Mouse (Mus musculus) spleen, adult 2 months (tissue): ENCODE data around the gene Cdh6. TPM values are rescaled to one million over a fixed set of nuclear protein-coding genes. Genes with fewer than 3 reads are reported as not detected.

Source experiments
- DNase-seq, 2 experiments: peaks; one replicate each; pipeline versions ENCODE4 v3.0.0 to v3.0.0-alpha.2; 2012 to 2021; ENCODE audit warnings: low spot score in 2 of 2, low read depth in 1 of 2
- H3K27ac ChIP-seq: fragments of 200-500 bp; 2 replicates; pipeline ENCODE4 v1.5.1; 2012; ENCODE audit warnings: low read length, inconsistent platforms; ENCODE audit not compliant: insufficient read depth
- H3K27me3 ChIP-seq: fragments of 200-500 bp; 2 replicates; pipeline ENCODE4 v1.6.1; 2012; ENCODE audit warnings: mild to moderate bottlenecking, moderate library complexity, low read length, inconsistent platforms; ENCODE audit not compliant: control insufficient read depth, insufficient read depth
- H3K36me3 ChIP-seq: fragments of 200-500 bp; 2 replicates; pipeline ENCODE4 v1.6.1; 2012; ENCODE audit warnings: mild to moderate bottlenecking, low read length, inconsistent platforms; ENCODE audit not compliant: control insufficient read depth, insufficient read depth
- H3K4me1 ChIP-seq: fragments of 200-500 bp; 2 replicates; pipeline ENCODE4 v1.6.1; 2011; ENCODE audit warnings: inconsistent platforms; ENCODE audit not compliant: control insufficient read depth, insufficient read depth, insufficient read length
- H3K4me3 ChIP-seq: fragments of 200-500 bp; 2 replicates; pipeline ENCODE4 v1.5.1; 2011; ENCODE audit warnings: mild to moderate bottlenecking, inconsistent platforms; ENCODE audit not compliant: insufficient read depth, insufficient read length; ENCODE audit errors: extremely low read depth
- CTCF ChIP-seq: fragments of 200-500 bp; IDR thresholded peaks from 2 replicates; pipeline ENCODE4 v1.5.1; 2011; ENCODE audit warnings: mild to moderate bottlenecking, inconsistent platforms; ENCODE audit not compliant: insufficient read depth, insufficient read length, insufficient replicate concordance; ENCODE audit errors: extremely low read depth
- POLR2A ChIP-seq: fragments of 200-500 bp; IDR thresholded peaks from 2 replicates; pipeline ENCODE4 v1.6.1; 2011; ENCODE audit warnings: low read depth, low read length, inconsistent platforms
- WGBS: fragments of 180-500 bp; shearing (Covaris S2); methylation state at CpG from one replicate; pipeline ENCODE4 v1.1.7; 2018; 5-methylcytosine and 5-hydroxymethylcytosine counted together
- polyA plus RNA-seq: library from polyadenylated mRNA; depleted of rRNA; stranded (reverse); fragments of >200 nt; gene quantifications from 2 replicates; pipeline ENCODE4 v1.2.3, GENCODE M21; 2012

Gene Cdh6
- polyA plus RNA-seq, 1 experiment = 0.08 TPM

DNA sequence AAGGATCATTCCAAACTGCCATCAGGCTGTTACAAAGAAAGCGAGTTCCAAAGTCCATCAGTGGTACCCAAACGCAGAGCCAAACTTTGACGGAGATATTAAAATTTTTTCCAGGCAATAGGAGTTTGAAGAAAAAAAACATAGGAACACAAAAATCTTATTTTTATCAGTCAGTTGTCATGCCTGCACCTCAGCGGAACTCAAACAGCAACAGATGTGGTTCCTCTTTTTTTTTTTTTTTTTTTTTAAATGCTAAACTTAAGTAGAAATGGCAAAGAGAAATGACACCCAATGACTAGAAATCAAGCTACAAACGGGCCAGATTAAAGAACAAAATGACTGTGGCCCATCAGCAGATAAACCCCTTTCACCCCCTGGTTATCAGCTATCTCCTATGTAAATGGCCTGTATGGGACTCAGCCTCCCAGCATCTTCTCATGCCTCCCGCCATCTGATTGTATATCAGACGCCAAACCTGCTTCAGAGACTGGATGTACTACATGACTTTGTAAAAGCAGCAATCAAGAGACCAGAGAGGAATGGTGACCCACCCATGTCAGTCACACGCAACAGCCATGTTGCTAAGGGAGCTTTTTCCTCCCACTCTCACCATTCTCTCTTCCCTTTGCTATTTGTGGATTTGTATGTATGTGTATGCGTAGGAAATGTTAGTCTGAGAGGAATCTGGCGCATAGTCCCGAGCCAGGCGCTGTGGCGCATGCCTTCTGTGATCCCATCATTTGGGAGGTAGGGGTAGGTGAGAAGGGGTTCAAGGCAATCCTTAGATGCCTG lies 8.2 kb downstream of the Cdh6 start:
- 69% methylated on average over 13 of the region's 13 CpGs for whole genome bisulfite sequencing
- Histone ChIP-seq H3K27me3 (no peaks in the 10 kb centered on the region), H3K36me3 (no peaks in the 10 kb centered on the region), H3K27ac (no peak overlapping the region), H3K4me1 (no peaks in the 10 kb centered on the region), H3K4me3 (no peak overlapping the region)
- no peak for DNase-seq
- no peak for TF ChIP-seq CTCF
- TF ChIP-seq POLR2A = no peak

DNA sequence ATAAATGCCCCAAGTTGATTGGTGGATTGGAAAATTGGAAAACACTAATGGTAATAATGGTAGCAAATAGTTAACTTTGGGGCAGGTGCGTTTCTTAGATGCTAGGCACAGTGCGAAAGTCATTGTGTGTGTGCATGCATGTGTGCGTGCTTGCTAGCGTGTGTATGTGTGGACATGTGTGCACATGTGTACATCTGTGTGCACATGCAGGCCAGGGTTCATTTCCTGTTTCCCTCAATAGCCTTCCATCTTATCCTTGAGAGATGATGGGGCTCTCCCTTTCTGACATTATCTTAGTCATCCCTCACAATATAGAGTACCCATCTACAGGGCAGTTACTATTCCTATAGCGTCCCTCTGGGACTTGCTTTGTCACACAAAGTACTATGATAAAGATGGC lies 17.7 kb downstream of the Cdh6 start:
- Histone ChIP-seq H3K27ac (no peak overlapping the region), H3K27me3 (no peaks in the 10 kb centered on the region), H3K4me1 (no peaks in the 10 kb centered on the region), H3K36me3 (no peaks in the 10 kb centered on the region), H3K4me3 (no peak overlapping the region)
- no peak for DNase-seq
- TF ChIP-seq CTCF (no peak), POLR2A (no peak)
- WGBS = 84% methylated on average over 5 of the region's 5 CpGs

DNA sequence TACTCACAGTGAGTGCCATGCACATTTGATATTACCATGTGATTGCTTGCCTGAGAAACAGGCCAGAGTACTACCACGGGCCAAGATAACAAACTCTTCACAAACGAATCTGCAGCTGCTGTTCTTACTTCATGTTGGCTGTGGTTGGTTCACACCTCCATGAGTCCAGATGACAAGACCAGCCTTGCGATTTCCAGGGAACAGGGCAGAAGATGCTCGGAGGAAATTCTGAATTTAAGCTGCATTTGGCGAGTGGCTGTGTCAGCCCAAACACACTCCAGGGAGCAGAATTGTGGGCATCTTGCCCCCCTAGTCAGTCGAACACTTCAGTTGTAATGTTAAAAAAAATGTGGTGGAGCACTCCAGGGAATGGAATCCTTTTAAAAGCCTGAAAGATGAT lies 18.1 kb downstream of the Cdh6 start:
- Histone ChIP-seq H3K36me3 (no peaks in the 10 kb centered on the region), H3K27me3 (no peaks in the 10 kb centered on the region), H3K4me3 (no peak overlapping the region), H3K27ac (no peak overlapping the region), H3K4me1 (no peaks in the 10 kb centered on the region)
- no peak for DNase-seq
- TF ChIP-seq POLR2A (no peak), CTCF (no peak)
- WGBS = 85% methylated on average over 6 of the region's 6 CpGs

DNA sequence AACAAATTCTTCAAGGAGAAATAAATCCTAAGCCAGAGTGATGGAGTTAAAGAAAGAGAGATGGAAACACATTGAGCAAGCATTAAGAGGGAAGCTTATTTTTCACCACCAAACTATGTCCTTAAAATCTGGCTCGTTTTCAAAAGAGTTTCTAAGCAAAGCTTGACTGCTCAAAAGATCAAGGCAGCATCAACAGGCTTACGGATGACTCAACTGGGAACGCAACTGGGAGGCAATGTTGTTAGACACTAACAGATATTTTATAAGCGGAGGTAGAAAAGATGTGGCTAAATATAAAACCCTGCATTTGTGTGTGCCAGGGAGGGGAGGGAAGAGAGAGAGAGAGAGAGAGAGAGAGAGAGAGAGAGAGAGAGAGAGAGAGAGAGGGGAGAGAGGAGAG lies 31.5 kb downstream of the Cdh6 start:
- H3K4me3 ChIP-seq = no peak overlapping the region
- no peak overlapping the region for H3K27ac ChIP-seq
- H3K36me3 ChIP-seq = no peaks in the 10 kb centered on the region
- 76% methylated on average over 4 of the region's 4 CpGs for WGBS
- no peak for TF ChIP-seq CTCF
- no peak for TF ChIP-seq POLR2A
- H3K4me1 ChIP-seq = no peaks in the 10 kb centered on the region
- no peaks in the 10 kb centered on the region for H3K27me3 ChIP-seq
- no peak for DNase-seq

DNA sequence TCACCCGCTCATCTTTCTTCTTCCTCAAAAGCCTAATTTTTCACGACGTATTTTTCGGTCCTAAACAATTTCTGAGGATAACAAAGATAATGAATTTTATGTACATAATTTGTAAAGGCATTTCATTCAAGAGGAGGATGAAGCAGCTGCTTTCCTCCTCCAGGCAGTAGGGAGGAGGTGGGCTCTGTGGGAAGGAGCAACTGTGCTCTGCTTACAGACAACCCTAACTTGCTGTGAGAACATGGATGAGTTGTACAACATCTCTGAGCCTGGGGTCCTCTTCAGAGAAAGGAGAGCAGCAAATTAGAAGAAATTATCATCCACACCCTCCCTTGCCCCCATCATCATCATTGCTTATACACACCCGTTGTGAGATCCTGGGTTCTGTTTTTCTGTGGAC lies 33.8 kb downstream of the Cdh6 start:
- Histone ChIP-seq H3K27ac (no peak overlapping the region), H3K36me3 (no peaks in the 10 kb centered on the region), H3K4me1 (no peaks in the 10 kb centered on the region), H3K4me3 (no peak overlapping the region), H3K27me3 (no peaks in the 10 kb centered on the region)
- TF ChIP-seq CTCF = no peak
- no peak for TF ChIP-seq POLR2A
- no peak for DNase-seq
- WGBS = 83% methylated on average over 5 of the region's 5 CpGs

DNA sequence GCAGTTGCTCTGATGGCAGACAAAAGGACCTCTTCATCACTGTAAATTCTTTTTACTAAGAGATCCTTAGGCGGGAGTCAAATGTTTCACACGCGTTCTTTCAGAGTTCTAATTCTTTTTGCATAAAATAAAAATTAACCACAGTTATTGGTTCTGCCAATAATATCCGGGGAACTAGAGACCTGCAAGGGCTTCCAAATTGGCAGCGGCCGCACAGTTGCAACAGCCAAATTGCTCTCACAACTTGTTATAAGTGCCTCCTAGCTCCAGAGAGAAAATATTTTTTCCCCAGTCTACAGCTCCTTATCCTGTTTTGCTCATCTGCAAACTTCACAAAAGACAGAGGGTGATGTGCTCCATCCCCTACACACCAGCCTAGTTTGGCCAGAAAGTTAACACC lies 36.3 kb downstream of the Cdh6 start:
- Histone ChIP-seq H3K36me3 (no peaks in the 10 kb centered on the region), H3K27ac (no peak overlapping the region), H3K4me1 (no peaks in the 10 kb centered on the region), H3K27me3 (no peaks in the 10 kb centered on the region), H3K4me3 (no peak overlapping the region)
- WGBS = 92% methylated on average over 6 of the region's 6 CpGs
- TF ChIP-seq CTCF (no peak), POLR2A (no peak)
- DNase-seq = no peak

DNA sequence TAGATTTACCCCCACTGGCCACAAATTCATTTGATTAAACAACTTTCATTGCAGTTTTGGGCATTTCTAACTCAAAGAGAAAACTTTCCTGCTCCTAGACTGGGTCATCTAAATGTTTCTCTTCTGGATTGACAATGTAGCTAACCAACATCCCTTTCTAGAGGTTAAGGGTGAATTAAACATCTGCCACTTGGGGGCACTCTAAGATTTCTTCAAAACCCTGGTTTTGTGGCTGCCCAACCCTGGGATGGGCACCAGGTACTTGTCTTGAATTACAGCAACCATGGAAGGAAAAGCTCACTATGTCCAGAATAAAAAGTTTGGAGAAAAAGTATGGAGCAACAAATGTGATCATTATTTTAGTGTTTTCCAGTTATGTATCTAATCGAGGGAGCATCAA lies 39.4 kb downstream of the Cdh6 start:
- H3K4me3 ChIP-seq = no peak overlapping the region
- H3K27ac ChIP-seq = no peak overlapping the region
- H3K36me3 ChIP-seq = no peaks in the 10 kb centered on the region
- no peaks in the 10 kb centered on the region for H3K4me1 ChIP-seq
- no peak for DNase-seq
- WGBS = 74% methylated on average over 1 of the region's 1 CpGs
- no peaks in the 10 kb centered on the region for H3K27me3 ChIP-seq
- TF ChIP-seq CTCF (no peak), POLR2A (no peak)

DNA sequence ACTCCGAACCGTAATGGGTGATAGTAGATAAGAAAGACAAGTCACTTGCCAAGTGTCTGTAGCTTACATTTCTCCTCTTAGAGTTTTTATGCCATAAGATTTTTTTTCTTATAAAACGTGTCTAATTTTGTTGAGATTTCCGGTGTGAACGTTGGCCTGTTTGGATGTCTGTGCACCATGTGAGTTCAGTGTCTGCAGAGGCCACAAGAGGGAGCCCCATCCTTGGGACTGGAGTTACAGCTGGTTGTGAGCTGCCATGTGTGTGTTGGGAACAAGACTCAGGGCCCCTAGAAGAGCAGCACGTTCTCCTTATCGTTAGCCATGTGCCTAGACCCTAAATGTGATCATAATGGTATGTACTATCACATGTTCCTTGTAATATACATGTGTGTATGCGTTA lies 40.1 kb downstream of the Cdh6 start:
- WGBS = 89% methylated on average over 8 of the region's 8 CpGs

More for the DNA sequence above, 40.1 kb downstream of the Cdh6 start:
- H3K4me1 ChIP-seq = no peaks in the 10 kb centered on the region
- no peak overlapping the region for H3K4me3 ChIP-seq
- H3K27me3 ChIP-seq = no peaks in the 10 kb centered on the region
- no peaks in the 10 kb centered on the region for H3K36me3 ChIP-seq
- H3K27ac ChIP-seq = no peak overlapping the region
- DNase-seq = no peak
- no peak for TF ChIP-seq CTCF
- no peak for TF ChIP-seq POLR2A
